Mouse (Mus musculus) cerebellum, adult 2 months (tissue): ENCODE data around the gene Ap3m1.

Source experiments
- CTCF ChIP-seq: fragments of 200-500 bp; IDR thresholded peaks from 2 replicates; pipeline ENCODE4 v1.5.1; 2011; ENCODE audit warnings: low read depth, mild to moderate bottlenecking, control low read depth, low read length, moderate library complexity, borderline replicate concordance; ENCODE audit not compliant: insufficient read depth
- POLR2A ChIP-seq: fragments of 200-500 bp; IDR thresholded peaks from 2 replicates; pipeline ENCODE4 v1.6.1; 2011; ENCODE audit warnings: low read length, control low read depth, borderline replicate concordance; ENCODE audit not compliant: insufficient read depth

GRCm38 (mm10) chr14:20994475-20994874 is 57.8 kb downstream of the Ap3m1 start:
- TF ChIP-seq POLR2A = no peak
- TF ChIP-seq CTCF = no peak
